Mouse (Mus musculus) stomach, postnatal 0 days (tissue): Measurements from ENCODE around the gene Phldb2. TPM values are rescaled to one million over a fixed set of nuclear protein-coding genes. Genes with fewer than 3 reads are reported as not detected.

Source experiments
- ATAC-seq: fragments of 200-750 bp; cut with Nextera tagmentation; 2 replicates; pipeline ENCODE4 v1.8.0; 2017; ENCODE audit not compliant: low FRiP score, low TSS enrichment
- DNase-seq: peaks from one replicate; pipeline ENCODE4 v3.0.0-alpha.2; 2016; ENCODE audit warnings: low spot score
- H3K27ac ChIP-seq: fragments of 300-500 bp; sonication (generic); replicated peaks from 2 replicates; pipeline ENCODE4 v1.5.1; 2014; ENCODE audit warnings: mild to moderate bottlenecking, control low read depth
- H3K27me3 ChIP-seq: fragments of 300-500 bp; sonication (generic); 2 replicates; pipeline ENCODE4 v1.6.1; 2014; ENCODE audit warnings: low read length; ENCODE audit not compliant: control insufficient read depth, insufficient read depth
- H3K36me3 ChIP-seq: fragments of 300-500 bp; sonication (generic); 2 replicates; pipeline ENCODE4 v1.6.1; 2014; ENCODE audit warnings: low read length, mixed read lengths; ENCODE audit not compliant: control insufficient read depth, insufficient read depth
- H3K4me1 ChIP-seq: fragments of 300-500 bp; sonication (generic); replicated peaks from 2 replicates; pipeline ENCODE4 v1.6.1; 2014; ENCODE audit warnings: antibody characterized with exemption; ENCODE audit not compliant: control insufficient read depth, insufficient read depth
- H3K4me2 ChIP-seq: fragments of 300-500 bp; sonication (generic); replicated peaks from 2 replicates; pipeline ENCODE4 v1.6.1; 2014; ENCODE audit warnings: low read depth, mild to moderate bottlenecking, control low read depth, moderate library complexity
- H3K4me3 ChIP-seq: fragments of 300-500 bp; sonication (generic); 2 replicates; pipeline ENCODE4 v1.5.1; 2014; ENCODE audit warnings: low read depth, low read length, control low read depth
- H3K9ac ChIP-seq: fragments of 300-500 bp; sonication (generic); 2 replicates; pipeline ENCODE4 v1.6.1; 2014; ENCODE audit warnings: mild to moderate bottlenecking, low read length, control low read depth, mixed read lengths
- H3K9me3 ChIP-seq: fragments of 300-500 bp; sonication (generic); 2 replicates; pipeline ENCODE4 v1.6.1; 2016; ENCODE audit warnings: low read length; ENCODE audit not compliant: control insufficient read depth
- CTCF ChIP-seq: IDR thresholded peaks from 2 replicates; pipeline ENCODE4 v1.5.1; 2016; ENCODE audit warnings: antibody characterized with exemption, low read depth, mild to moderate bottlenecking, moderate library complexity
- EP300 ChIP-seq: optimal IDR thresholded peaks from 2 replicates; pipeline ENCODE3; 2016; ENCODE audit warnings: antibody characterized with exemption
- WGBS: fragments of 180-500 bp; shearing (Covaris S2); extraction: QIAGEN DNeasy Blood & Tissue Kit; methylation state at CpG from one replicate; pipeline ENCODE4 v1.1.7; 2014; 5-methylcytosine and 5-hydroxymethylcytosine counted together
- polyA plus RNA-seq: library from polyadenylated mRNA; unstranded; fragments of >200 nt; fragmentation: Nextera tagmentation; extraction: Ambion mirVana; gene quantifications from 2 replicates; pipeline ENCODE4 v1.2.1, GENCODE M21; 2015

Gene Phldb2
- polyA plus RNA-seq, 1 experiment from 2014 or later = 13.2 TPM

DNA sequence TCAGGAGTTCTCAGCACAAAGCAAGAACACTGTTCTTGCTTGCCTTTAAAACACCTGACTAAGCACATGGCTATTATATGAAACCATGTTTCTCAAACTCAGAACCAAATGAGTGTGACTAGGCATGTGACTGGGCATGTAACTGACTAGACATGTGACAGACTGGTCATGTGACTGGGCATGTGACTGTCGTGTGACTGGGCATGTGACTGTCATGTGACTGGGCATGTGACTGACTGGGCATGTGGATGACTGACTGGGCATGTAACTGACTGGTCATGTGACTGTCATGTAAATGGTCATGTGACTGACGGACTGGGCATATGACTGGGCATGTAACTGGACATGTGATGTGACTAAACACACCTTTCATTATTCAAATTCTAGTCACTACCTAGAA lies 16.8 kb upstream of the Phldb2 start:
- H3K9ac ChIP-seq = no peak overlapping the region
- no peaks in the 10 kb centered on the region for H3K9me3 ChIP-seq
- DNase-seq (no peak), ATAC-seq (no peak; the same call in 1 of the 2 replicates)
- 95% methylated on average over 2 of the region's 2 CpGs for WGBS
- no peak overlapping the region for H3K4me3 ChIP-seq
- no peaks in the 10 kb centered on the region; the same call in 1 of the 2 replicates for H3K4me1 ChIP-seq
- no peaks in the 10 kb centered on the region for H3K36me3 ChIP-seq
- H3K27ac ChIP-seq = no peak overlapping the region
- no peak overlapping the region for H3K4me2 ChIP-seq
- H3K27me3 ChIP-seq = no peaks in the 10 kb centered on the region
- TF ChIP-seq CTCF (no peak), EP300 (no peak)

DNA sequence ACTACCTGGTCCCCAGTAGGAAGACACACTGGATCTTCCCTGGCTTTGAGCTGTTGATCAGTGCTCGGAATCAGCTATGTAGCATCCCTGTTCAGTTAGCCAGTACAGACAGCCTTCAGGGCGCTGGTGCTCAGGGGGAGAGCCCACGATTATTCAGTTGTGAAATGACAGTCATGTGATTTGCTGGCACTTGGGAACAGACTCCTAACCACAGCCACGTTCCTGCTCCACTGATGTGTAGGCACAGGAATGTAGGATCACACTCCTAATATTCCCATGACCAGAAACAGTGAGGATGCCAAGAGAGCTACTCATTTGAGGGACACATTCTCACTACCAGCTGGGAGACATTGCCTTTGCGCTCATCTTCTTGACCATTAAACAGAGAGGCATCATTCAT lies 15.3 kb upstream of the Phldb2 start:
- no peak overlapping the region for H3K4me3 ChIP-seq
- no peak overlapping the region for H3K4me2 ChIP-seq
- no peak overlapping the region for H3K9ac ChIP-seq
- TF ChIP-seq EP300 = no peak
- TF ChIP-seq CTCF = no peak
- no peaks in the 10 kb centered on the region for H3K36me3 ChIP-seq
- H3K27ac ChIP-seq = no peak overlapping the region
- no peaks in the 10 kb centered on the region for H3K27me3 ChIP-seq
- DNase-seq (no peak), ATAC-seq (no peak)
- H3K9me3 ChIP-seq = no peaks in the 10 kb centered on the region
- 75% methylated on average over 5 of the region's 5 CpGs for WGBS
- no peaks in the 10 kb centered on the region; the same call in 1 of the 2 replicates for H3K4me1 ChIP-seq

DNA sequence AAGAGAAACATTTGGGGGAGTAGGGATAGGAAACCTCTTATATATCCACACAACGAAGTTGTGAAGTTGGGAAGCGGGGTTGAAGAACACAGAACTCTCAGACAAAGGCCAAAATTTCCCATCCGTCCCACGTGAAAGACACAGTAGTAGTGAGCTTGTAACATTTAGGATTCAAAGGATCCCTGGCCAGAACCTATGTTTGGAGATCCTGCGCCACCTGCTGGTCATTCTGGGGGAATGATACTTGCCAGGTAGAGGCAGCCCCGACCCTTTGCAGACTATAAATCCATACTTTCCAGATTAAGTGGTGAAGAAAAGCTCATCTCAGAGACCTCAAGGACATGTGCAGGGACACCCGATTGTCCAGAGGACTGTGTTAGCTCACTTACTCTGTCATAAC lies 14.1 kb upstream of the Phldb2 start:
- 7% methylated on average over 7 of the region's 7 CpGs for WGBS
- no peaks in the 10 kb centered on the region for H3K27me3 ChIP-seq
- peak; percentile 80 for DNase-seq
- TF ChIP-seq EP300 (no peak), CTCF (peak; percentile 97)
- no peak overlapping the region for H3K4me3 ChIP-seq
- no peaks in the 10 kb centered on the region for H3K9me3 ChIP-seq
- no peaks in the 10 kb centered on the region for H3K36me3 ChIP-seq
- H3K4me1 ChIP-seq = no peaks in the 10 kb centered on the region; the same call in 1 of the 2 replicates
- no peak overlapping the region for H3K4me2 ChIP-seq
- H3K9ac ChIP-seq = no peak overlapping the region
- peak; percentile 72; the same call in 1 of the 2 replicates for ATAC-seq
- H3K27ac ChIP-seq = no peak overlapping the region

DNA sequence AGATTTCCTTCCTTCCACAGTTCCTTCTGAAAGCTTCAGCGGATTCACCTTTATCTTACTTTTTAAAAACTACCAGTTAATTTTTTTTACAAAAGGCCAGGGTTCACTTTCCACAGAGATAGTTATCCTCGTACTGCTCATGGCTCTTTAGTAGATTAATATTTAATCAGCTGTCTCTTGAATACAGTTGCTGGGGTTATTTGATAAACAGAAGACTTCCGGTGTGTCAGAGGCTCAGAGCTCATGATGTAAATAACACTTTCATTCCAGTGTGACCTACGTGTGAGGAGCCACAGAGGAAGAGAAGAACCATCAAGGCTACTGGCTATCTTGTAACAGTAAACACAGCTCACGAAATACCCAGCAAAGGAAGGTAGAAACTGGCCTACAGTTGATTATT lies 13.2 kb upstream of the Phldb2 start:
- no peaks in the 10 kb centered on the region for H3K36me3 ChIP-seq
- H3K4me1 ChIP-seq = no peaks in the 10 kb centered on the region; the same call in 1 of the 2 replicates
- ATAC-seq = no peak
- H3K27ac ChIP-seq = no peak overlapping the region
- TF ChIP-seq EP300 (no peak), CTCF (no peak)
- no peaks in the 10 kb centered on the region for H3K9me3 ChIP-seq
- no peak overlapping the region for H3K4me3 ChIP-seq
- H3K9ac ChIP-seq = no peak overlapping the region
- no peak overlapping the region for H3K4me2 ChIP-seq
- no peak for DNase-seq
- WGBS = 45% methylated on average over 5 of the region's 5 CpGs
- H3K27me3 ChIP-seq = no peaks in the 10 kb centered on the region

DNA sequence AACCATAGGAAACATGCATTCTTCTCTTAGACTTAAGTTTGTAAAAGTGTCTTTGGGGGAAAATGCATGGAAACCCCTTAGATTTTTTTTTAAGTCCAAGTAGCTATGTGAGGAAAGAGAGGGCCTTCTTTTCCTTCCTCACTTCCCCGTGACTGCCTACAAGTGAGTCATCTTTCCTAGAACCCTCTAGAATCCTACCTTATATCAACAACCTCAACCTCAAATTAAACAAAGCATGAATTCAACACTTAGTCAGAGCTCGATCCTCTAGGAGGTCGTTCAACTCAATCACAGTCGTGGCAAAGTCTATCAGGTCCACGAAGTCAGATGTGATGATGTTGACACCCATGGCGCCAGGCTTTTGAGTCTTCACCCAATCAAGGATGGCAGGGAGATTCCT lies 11.4 kb upstream of the Phldb2 start:
- Histone ChIP-seq H3K36me3 (no peaks in the 10 kb centered on the region), H3K9me3 (no peaks in the 10 kb centered on the region), H3K4me3 (no peak overlapping the region), H3K27ac (no peak overlapping the region), H3K9ac (no peak overlapping the region), H3K4me1 (no peaks in the 10 kb centered on the region; the same call in 1 of the 2 replicates), H3K27me3 (no peaks in the 10 kb centered on the region), H3K4me2 (no peak overlapping the region)
- DNase-seq = no peak
- WGBS = 58% methylated on average over 6 of the region's 6 CpGs
- TF ChIP-seq CTCF = no peak
- no peak for TF ChIP-seq EP300
- ATAC-seq = peak; percentile 72

DNA sequence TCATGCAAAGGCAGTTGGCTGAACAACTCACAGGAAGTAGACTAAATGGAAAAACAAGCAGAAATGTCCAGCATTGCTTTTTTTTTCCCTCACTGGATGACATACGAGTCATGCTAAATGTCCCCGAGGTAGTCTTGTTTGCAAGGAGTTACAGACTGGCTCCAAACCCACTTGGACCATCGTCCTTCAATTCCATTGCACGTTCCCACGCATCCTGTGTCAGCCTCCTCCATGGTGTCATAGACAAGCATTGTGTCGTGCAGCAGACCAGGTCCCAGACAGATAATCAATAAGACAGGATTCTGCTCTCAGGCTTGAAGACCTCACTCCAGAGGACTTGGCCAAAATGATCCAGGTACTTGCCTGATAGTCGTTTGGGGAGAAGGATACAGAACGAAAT lies 10.4 kb upstream of the Phldb2 start:
- DNase-seq (no peak), ATAC-seq (no peak)
- Histone ChIP-seq H3K4me1 (no peaks in the 10 kb centered on the region; the same call in 1 of the 2 replicates), H3K9ac (no peak overlapping the region), H3K4me3 (no peak overlapping the region), H3K4me2 (no peak overlapping the region), H3K27ac (no peak overlapping the region), H3K9me3 (no peaks in the 10 kb centered on the region), H3K36me3 (no peaks in the 10 kb centered on the region), H3K27me3 (no peaks in the 10 kb centered on the region)
- WGBS = 76% methylated on average over 8 of the region's 8 CpGs
- no peak for TF ChIP-seq CTCF
- TF ChIP-seq EP300 = no peak
